Mouse (Mus musculus): ENCODE measurements around the gene Zfp282.
"Not testable (repeated sequence)": the region's sequence is repeated elsewhere in the genome, so short reads cannot be mapped to it uniquely, and the experiment has no call there.

The Zfp282 gene

GRCm38 (mm10) chr6:47877058-47877457 lies at the start of gene Zfp282:
Zfp282 (plus strand) TSS chr6:47877204.
- no peak for DNase-seq (ENCODE audit: low read depth, low spot score)

GRCm38 (mm10) chr6:47827462-47827861 lies 49.5 kb upstream of the Zfp282 start:
- DNase-seq (ENCODE audit: low read depth, low spot score) = no peak

- no peak for DNase-seq (ENCODE audit: low read depth, low spot score)
Measured at GRCm38 (mm10) chr6:47828950-47829349, 48.1 kb upstream of the Zfp282 start.

GRCm38 (mm10) chr6:47830104-47831078 lies 46.6 kb upstream of the Zfp282 start, which contains the start of gene Zfp786:
Zfp786 (minus strand) TSS chr6:47830867.
- DNase-seq (ENCODE audit: low read depth, low spot score) = peak; percentile 75

- DNase-seq (ENCODE audit: low read depth, low spot score) = no peak
Measured at GRCm38 (mm10) chr6:47832220-47832619, 44.8 kb upstream of the Zfp282 start.

GRCm38 (mm10) chr6:47835482-47835983 lies 41.5 kb upstream of the Zfp282 start, which contains the start of gene Zfp398:
Zfp398 (plus strand) TSS chr6:47835661.
- DNase-seq (ENCODE audit: low read depth, low spot score) = peak; percentile 90

- peak; percentile 18 for DNase-seq (ENCODE audit: low read depth, low spot score)
Measured at GRCm38 (mm10) chr6:47835984-47836521, 41.0 kb upstream of the Zfp282 start.

- DNase-seq (ENCODE audit: low read depth, low spot score) = no peak
Measured at GRCm38 (mm10) chr6:47837630-47838029, 39.4 kb upstream of the Zfp282 start.

- no peak for DNase-seq (ENCODE audit: low read depth, low spot score)
Measured at GRCm38 (mm10) chr6:47841077-47841476, 35.9 kb upstream of the Zfp282 start.

GRCm38 (mm10) chr6:47841831-47842230 lies 35.2 kb upstream of the Zfp282 start:
- no peak for DNase-seq (ENCODE audit: low read depth, low spot score)

- no peak for DNase-seq (ENCODE audit: low read depth, low spot score)
Measured at GRCm38 (mm10) chr6:47842337-47842736, 34.7 kb upstream of the Zfp282 start.

- DNase-seq (ENCODE audit: low read depth, low spot score) = no peak
Measured at GRCm38 (mm10) chr6:47845779-47846178, 31.2 kb upstream of the Zfp282 start.

GRCm38 (mm10) chr6:47857241-47857640 lies 19.8 kb upstream of the Zfp282 start:
- DNase-seq (ENCODE audit: low read depth, low spot score) = no peak

- not testable (repeated sequence) for DNase-seq (ENCODE audit: low read depth, low spot score)
Measured at GRCm38 (mm10) chr6:47857729-47858128, 19.3 kb upstream of the Zfp282 start.

GRCm38 (mm10) chr6:47872266-47872665 lies 4.7 kb upstream of the Zfp282 start:
- no peak for DNase-seq (ENCODE audit: low read depth, low spot score)

- peak; percentile 80 for DNase-seq (ENCODE audit: low read depth, low spot score)
Measured at GRCm38 (mm10) chr6:47877461-47878132, 593 bp downstream of the Zfp282 start.

- no peak for DNase-seq (ENCODE audit: low read depth, low spot score)
Measured at GRCm38 (mm10) chr6:47878133-47878514, 1.1 kb downstream of the Zfp282 start.

- no peak for DNase-seq (ENCODE audit: low read depth, low spot score)
Measured at GRCm38 (mm10) chr6:47878593-47878992, 1.6 kb downstream of the Zfp282 start.

GRCm38 (mm10) chr6:47879049-47879716 lies 2.2 kb downstream of the Zfp282 start:
- DNase-seq (ENCODE audit: low read depth, low spot score) = no peak

- no peak for DNase-seq (ENCODE audit: low read depth, low spot score)
Measured at GRCm38 (mm10) chr6:47880166-47880565, 3.2 kb downstream of the Zfp282 start.

- DNase-seq (ENCODE audit: low read depth, low spot score) = no peak
Measured at GRCm38 (mm10) chr6:47888812-47889383, 11.9 kb downstream of the Zfp282 start.

Data from skeletal muscle tissue, adult 2 months (tissue).